Mouse (Mus musculus): Measurements from ENCODE around the gene Mrpl21. TPM values are rescaled to one million over a fixed set of nuclear protein-coding genes. Genes with fewer than 3 reads are reported as not detected.

Mrpl21 gene
- 10 to 100 TPM; 64.5 to 70.1 TPM for total RNA-seq (2023)

GRCm38 (mm10) chr19:3282572-3283467, at the start of gene Mrpl21, which contains the start of gene Ighmbp2:
TSS of gene Mrpl21 (plus strand) at chr19:3282901.
TSS of gene Ighmbp2 (minus strand) at chr19:3283017.

GRCm38 (mm10) chr19:3322261-3322969, 39.7 kb downstream of the Mrpl21 start, which contains the start of gene Cpt1a:
TSS of gene Cpt1a (plus strand) at chr19:3322334.

Other genes with a start within 250 kb of the Mrpl21 start
- gene Ighmbp2, start 116 bp downstream of the Mrpl21 start, total RNA-seq (2023): 10 to 100 TPM; 21.1 to 24.7 TPM
- 10 to 100 TPM; 30.6 to 59.2 TPM for gene Cpt1a, start 39.4 kb downstream of the Mrpl21 start, total RNA-seq (2023)
- under 1 TPM; 0.71 to 0.79 TPM for gene Tesmin, start 106.0 kb downstream of the Mrpl21 start, total RNA-seq (2023)
- gene Gal, start 131.6 kb downstream of the Mrpl21 start, total RNA-seq (2023): not detected